2 mouse cellular contexts compared by ENCODE assay signal in the genomic region with DNA sequence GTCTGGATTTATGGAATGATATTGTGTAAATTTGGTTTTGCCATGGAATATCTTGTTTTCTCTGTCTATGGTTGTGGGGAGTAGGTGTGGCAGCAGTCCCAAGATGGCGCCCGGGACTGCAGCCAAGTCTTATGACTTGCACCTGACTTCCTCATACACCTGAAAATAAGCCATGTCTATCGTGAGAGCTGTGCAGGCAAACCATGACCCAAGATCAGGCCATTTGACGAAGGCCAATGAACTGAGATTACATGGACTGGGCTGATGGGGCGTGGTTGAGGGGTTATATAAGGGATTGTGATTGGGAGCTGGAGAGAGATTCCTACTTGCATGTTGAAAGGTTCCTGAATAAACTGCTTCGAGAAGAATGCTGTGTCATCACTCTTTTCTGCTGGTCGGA.
DNase-seq lines count a peak whose midpoint lies in the region.

No protein-coding gene starts in this region.

- DNase-seq in 3134 (ENCODE audit: extremely low read depth, insufficient read length, low spot score) (peak; percentile 75), NIH3T3 (ENCODE audit: low read depth) (peak; percentile 53)
